Mouse (Mus musculus) ZHBTc4 (cell line): ENCODE measurements at regions not wholly inside any gene's neighbourhood (a gene's known extent, or its start where the extent isn't known, plus 50 kb on each side); places are given as distances from the start of the nearest gene placed in this dataset.

Experiments used
- DNase-seq: peaks from one replicate; pipeline ENCODE4 v3.0.0-alpha.2; 2011; ENCODE audit warnings: low read depth, low spot score

- DNase-seq, result no peak
Measured at GRCm38 (mm10) chr12:109539046-109539445, 61.1 kb downstream of the Rtl1 start.

DNA sequence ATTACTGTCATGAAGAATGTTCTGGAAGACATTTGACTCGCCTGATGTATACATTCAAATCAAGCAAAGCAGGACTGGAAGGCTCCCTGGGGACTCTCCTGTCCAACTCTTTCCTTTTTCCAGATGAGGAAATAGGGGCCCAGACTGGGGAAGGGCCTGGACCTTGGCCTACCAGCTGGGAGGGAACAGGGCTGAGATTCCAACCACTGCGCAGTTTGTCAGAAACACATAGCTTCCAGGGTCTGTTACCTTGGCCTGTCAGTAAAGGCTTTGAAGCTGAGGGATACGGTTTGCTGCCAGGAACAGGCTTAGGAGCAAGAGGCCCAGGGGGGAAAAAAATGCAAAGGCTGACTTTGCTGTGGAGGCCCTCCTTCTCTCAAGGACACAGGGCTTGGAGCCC, 61.5 kb downstream of the Rtl1 start:
- DNase-seq, result no peak

DNA sequence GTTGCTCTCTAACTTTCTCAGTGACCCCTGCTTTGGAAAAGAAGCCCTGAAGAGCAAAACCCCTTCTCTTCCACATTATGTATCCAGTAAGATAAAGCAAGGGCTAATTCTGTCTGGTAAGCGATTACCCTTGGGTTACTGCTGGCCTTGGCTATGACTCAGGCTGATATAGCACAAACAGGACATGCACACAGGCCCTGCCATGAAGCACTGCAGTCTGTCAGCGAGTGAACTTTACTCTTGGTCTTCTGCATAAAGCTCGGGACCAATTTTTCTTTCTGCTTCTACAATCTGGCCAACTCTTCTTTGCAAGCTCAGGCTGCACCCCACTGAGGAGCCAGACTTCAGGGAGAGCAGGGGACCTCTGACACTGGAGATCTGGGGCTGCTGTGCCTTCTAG, 63.6 kb downstream of the Rtl1 start:
- no peak for DNase-seq

- no peak for DNase-seq
Measured at GRCm38 (mm10) chr12:109532392-109532791, 67.7 kb downstream of the Rtl1 start.

GRCm38 (mm10) chr12:109531347-109532023, 68.6 kb downstream of the Rtl1 start:
- DNase-seq, result no peak

GRCm38 (mm10) chr12:109530215-109531050, 69.7 kb downstream of the Rtl1 start:
- no peak for DNase-seq

DNA sequence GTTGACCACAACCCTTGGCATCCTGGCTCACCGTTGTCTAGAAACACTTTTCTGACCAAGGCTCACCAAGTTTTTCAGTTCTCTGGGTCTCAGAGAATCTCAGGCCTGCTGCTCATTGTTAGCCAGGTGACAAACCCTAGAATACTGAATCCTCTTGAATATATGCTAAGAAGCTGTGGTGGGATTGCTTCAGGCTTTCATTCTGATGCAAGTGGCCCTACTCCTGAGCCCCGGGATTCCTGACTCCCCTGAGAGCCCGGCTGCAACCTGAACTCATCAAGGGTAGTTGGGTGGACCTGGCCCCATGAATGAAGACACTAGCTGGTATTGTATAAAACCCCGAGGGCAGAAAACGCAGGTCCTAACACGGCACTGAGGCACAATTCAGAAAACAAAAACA, 70.6 kb downstream of the Rtl1 start:
- DNase-seq, result no peak

DNA sequence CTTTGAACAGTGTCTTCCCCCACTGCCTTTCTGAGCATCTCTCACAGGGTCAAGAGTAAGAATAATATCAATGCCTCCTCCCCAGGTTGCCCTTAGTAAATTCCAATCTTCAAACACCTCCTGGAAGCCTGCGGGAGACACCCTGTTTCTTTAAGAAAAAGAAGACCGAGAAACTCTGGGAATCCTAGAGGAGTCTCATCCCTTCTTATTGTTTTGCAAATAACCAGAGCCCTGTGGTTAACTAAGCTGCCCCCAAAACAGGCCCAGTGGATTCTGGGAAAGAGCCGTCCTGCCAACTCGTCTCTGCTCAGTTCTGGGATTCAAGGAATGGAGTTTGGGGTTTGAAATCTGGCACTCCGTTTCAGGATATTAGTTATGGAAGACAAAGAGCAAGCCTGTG, 71.2 kb downstream of the Rtl1 start:
- DNase-seq, result no peak

GRCm38 (mm10) chr12:109528263-109528545, 71.9 kb downstream of the Rtl1 start:
- peak; percentile 71 for DNase-seq

DNA sequence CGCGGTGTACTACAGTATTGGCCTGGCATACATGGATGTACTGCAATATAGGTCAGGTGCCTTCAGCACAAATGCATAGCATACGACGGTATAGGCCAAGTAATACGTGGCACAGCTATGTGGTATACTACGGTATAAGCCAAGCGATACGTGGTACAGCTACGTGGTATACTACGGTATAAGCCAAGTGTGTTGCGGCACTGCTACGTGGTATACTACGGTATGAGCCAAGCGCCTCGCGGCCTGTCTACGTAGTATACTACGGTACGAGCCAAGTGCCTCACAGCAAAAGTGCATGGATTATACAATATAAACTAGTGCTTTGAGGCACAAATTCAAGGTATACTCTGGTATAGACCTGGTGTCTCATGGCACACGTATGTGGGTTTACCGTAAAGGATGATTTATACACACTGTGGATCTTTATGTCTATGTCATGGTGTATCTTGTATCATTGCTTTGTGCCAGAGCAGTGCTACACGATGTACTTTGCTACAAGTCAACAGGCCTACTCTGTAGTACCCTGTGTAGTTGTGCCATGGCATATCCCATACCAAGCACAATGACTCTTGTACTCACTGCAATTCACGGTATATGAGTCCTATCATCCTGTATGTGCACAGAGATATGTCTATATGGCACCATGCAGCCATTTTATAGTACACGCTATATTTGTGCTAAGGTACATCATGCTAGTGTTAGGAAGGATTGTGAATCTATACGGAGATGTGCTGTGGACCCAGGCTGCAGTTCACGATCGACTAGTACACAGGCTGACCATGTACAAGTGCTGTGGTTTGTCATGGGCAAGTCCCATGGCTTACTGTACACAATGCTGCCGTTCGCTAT, 72.5 kb downstream of the Rtl1 start:
- peak; percentile 48 for DNase-seq

GRCm38 (mm10) chr12:109525613-109526012, 73.0 kb downstream of the Dlk1 start:
- no peak for DNase-seq

GRCm38 (mm10) chr12:109521199-109521780, 68.7 kb downstream of the Dlk1 start:
- no peak for DNase-seq

- DNase-seq, result no peak
Measured at GRCm38 (mm10) chr12:109520414-109520813, 67.8 kb downstream of the Dlk1 start.

GRCm38 (mm10) chr12:109519838-109520237, 67.2 kb downstream of the Dlk1 start:
- no peak for DNase-seq

DNA sequence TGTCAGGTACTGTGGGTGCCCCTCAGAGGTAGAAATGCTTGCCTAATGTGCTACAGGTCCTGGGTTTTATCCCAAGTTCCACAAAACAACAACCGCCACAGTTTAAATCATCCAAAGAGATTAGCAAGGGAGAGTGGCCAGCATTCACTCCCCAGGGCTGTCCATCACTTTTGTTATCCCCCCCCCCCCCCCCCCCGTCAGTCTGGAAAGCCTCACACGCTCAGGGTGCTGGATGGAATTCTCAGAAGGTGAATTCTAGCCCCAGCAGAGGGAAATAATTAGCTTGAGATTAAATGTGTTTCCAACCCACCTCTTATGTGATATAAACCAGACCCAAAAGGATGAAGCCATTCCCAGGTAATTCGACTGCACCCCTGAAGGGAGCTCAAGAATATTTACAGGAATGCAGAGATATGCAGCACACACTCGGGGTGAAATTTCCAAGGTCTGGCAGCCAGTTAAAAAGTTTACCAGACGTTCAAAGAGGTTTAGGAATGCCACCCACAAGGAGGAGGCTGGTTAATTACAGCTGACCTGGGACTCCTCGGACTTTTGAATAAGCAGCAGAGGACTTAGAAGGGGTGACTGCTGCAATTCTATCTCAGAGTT, 65.9 kb downstream of the Dlk1 start:
- DNase-seq, result no peak

- DNase-seq, result no peak
Measured at GRCm38 (mm10) chr12:109517764-109518163, 65.1 kb downstream of the Dlk1 start.

GRCm38 (mm10) chr12:109516961-109517360, 64.3 kb downstream of the Dlk1 start:
- no peak for DNase-seq

DNA sequence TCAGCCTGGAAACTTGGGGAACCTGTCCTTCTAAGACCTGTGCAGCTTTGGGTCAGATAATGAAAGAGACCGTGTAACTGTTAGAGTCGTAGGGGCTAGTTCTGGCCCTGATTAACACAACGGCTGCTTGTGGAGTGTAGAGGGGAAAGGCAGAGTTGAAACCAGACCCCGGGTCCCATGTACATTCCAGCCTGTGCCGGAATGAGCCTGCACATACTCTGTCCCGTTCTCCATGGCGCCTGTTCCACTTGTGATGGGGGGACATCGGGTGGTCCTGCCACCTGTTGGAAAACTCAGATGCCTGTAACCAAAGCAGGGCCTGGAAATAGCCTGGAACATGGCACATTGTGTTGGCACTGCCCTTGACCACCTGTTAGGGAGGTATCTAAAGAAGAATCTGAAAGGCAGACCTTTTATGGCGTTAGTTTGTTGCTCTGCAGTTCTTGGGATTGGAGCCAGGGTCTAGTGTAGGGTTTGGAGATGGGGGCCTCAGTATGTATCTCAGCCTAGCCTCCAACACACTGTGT, 61.7 kb downstream of the Dlk1 start:
- no peak for DNase-seq
